Comparison of ENCODE assay signal across 11 mouse cellular contexts in the genomic region with DNA sequence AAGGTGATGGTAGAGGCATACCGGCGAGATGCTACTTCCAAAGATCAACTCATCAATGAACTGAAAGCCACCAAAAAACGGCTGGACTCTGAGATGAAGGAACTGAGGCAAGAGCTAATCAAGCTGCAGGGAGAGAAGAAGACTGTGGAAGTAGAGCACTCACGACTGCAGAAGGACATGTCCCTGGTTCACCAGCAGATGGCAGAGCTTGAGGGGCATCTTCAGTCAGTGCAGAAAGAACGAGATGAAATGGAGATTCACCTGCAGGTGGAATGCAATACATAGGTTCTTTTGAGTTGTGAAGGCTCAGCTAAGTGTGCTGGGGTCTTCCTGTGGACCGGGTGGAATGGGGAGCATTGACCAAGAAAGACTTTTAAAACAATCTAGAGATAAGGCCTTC. TPM values are rescaled to one million over a fixed set of nuclear protein-coding genes. Genes with fewer than 3 reads are reported as not detected.
DNase-seq lines count a peak whose midpoint lies in the region; ATAC-seq and TF ChIP-seq lines count a peak whose summit lies in the region.
"Had no signal": no experiment of that assay in that cellular context is flagged by ENCODE, and none has a peak within 500 bp of the region (broad histone marks: within the 10 kb centered on the region; RNA-seq: fewer than 3 reads in every experiment).

No protein-coding gene starts in this region.

- TF ChIP-seq CTCF in lung, adult 2 months (IDR thresholded peaks at IDR 0.05; ENCODE audit: insufficient read depth, low read length): peak; percentile 38; the same call in 1 of the 2 replicates
- TF ChIP-seq CTCF in bone marrow, adult 2 months (IDR thresholded peaks at IDR 0.05; ENCODE audit: control insufficient read depth, insufficient read depth, low read length): peak; percentile 58

- no peak overlapping the region for H3K27ac ChIP-seq in bone marrow, adult 2 months (ENCODE audit: control insufficient read depth, insufficient read depth, low read depth, low read length, poor library complexity)
- H3K27ac ChIP-seq: heart, embryonic 10.5 days; midbrain, embryonic 12.5 days had no signal

- no peak for TF ChIP-seq POLR2A in lung, adult 2 months (IDR thresholded peaks at IDR 0.05; ENCODE audit: borderline replicate concordance, extremely low read depth, low read depth, low read length)
- TF ChIP-seq POLR2A in bone marrow, adult 2 months (IDR thresholded peaks at IDR 0.05; ENCODE audit: borderline replicate concordance, control insufficient read depth, low read depth, low read length): no peak

- no peak overlapping the region for H3K4me3 ChIP-seq in lung, adult 2 months (replicated peaks; ENCODE audit: extremely low read depth, low read depth, low read length)
- no peak overlapping the region for H3K4me3 ChIP-seq in bone marrow, adult 2 months (replicated peaks; ENCODE audit: control insufficient read depth, low read depth, low read length)
- H3K4me3 ChIP-seq: heart, embryonic 10.5 days; midbrain, embryonic 12.5 days had no signal

- DNase-seq in cerebellum, adult 18-20 months: peak; percentile 18 to 30
- no peak for DNase-seq in cerebellum, adult 9-11 months
- no peak for DNase-seq in lung, adult 2 months
- no peak for DNase-seq in lung, postnatal 4 days
- DNase-seq in retina, postnatal 1 day: peak; percentile 3
- DNase-seq: adrenal gland, postnatal 14 days had no signal

- WGBS in lung, adult 2 months: 82% methylated on average over 6 of the region's 6 CpGs
- WGBS in bone marrow, adult 2 months: 65% methylated on average over 6 of the region's 6 CpGs

- no peak for ATAC-seq in monocyte, adult 5-6 weeks (replicated peaks; ENCODE audit: insufficient number of reproducible peaks, low FRiP score, low TSS enrichment, poor library complexity, severe bottlenecking)
- ATAC-seq in activated CD4-positive, CD25-positive, alpha-beta regulatory T cell, adult 4 months: no peak

- H3K4me1 ChIP-seq in lung, adult 2 months (ENCODE audit: control insufficient read depth, insufficient read depth, low read length): no peaks in the 10 kb centered on the region
- H3K4me1 ChIP-seq in bone marrow, adult 2 months (ENCODE audit: control insufficient read depth, insufficient read depth, low read length): no peaks in the 10 kb centered on the region; the same call in 1 of the 2 replicates
- H3K4me1 ChIP-seq: heart, embryonic 10.5 days; midbrain, embryonic 12.5 days had no signal

RNA-seq across cellular contexts. Expression of a gene that starts 26.0 kb away (rescaled TPM):
- 9.0 and 10.2 TPM in 2 replicates for polyA plus RNA-seq in lung, adult 2 months (2012; rRNA removed)
- polyA plus RNA-seq in bone marrow, adult 2 months (2011; ENCODE audit: insufficient read depth, insufficient read length, low replicate concordance, missing spikeins): 10.0 and 21.0 TPM in 2 replicates
- 62.3 to 65.9 TPM (median 64.4 TPM) in 3 replicates for total RNA-seq in monocyte, adult 5-6 weeks (2017)
- 10 to 100 TPM; 13.8 to 18.3 TPM for polyA plus RNA-seq in activated CD4-positive, CD25-positive, alpha-beta regulatory T cell, adult 4 months (2017; shearing (Covaris generic))

RNA-seq across cellular contexts. Expression of a gene that starts 28.3 kb away (rescaled TPM):
- 8.6 and 11.1 TPM in 2 replicates for polyA plus RNA-seq in lung, adult 2 months (2012; rRNA removed)
- 4.9 and 11.2 TPM in 2 replicates for polyA plus RNA-seq in bone marrow, adult 2 months (2011; ENCODE audit: insufficient read depth, insufficient read length, low replicate concordance, missing spikeins)
- 26.9 to 50.9 TPM (median 39.0 TPM) in 3 replicates for total RNA-seq in monocyte, adult 5-6 weeks (2017)
- 10 to 100 TPM; 18.0 to 20.7 TPM for polyA plus RNA-seq in activated CD4-positive, CD25-positive, alpha-beta regulatory T cell, adult 4 months (2017; shearing (Covaris generic))

Comparison
In these comparisons a context has a peak if more than half of its experiments do, and no peak if none do; other contexts are left out.
1. DNase-seq: peak in cerebellum, adult 18-20 months (2 of 2) and retina, postnatal 1 day (single experiment); none in cerebellum, adult 9-11 months (single experiment), lung, adult 2 months (single experiment) and lung, postnatal 4 days (0 of 2).